24 mouse cellular contexts compared by ENCODE assay signal in genomic region chr1:180607578-180607879, GRCm38 (mm10). TPM values are rescaled to one million over a fixed set of nuclear protein-coding genes. Genes with fewer than 3 reads are reported as not detected.
A peak's percentile ranks its signal among the peaks of the same experiment; 100 is the strongest.
DNase-seq lines count a peak whose midpoint lies in the region; ATAC-seq and TF ChIP-seq lines count a peak whose summit lies in the region.
"Had no signal": no experiment of that assay in that cellular context is flagged by ENCODE, and none has a peak within 500 bp of the region (broad histone marks: within the 10 kb centered on the region; RNA-seq: fewer than 3 reads in every experiment).

No protein-coding gene starts in this region.

- WGBS in heart, embryonic 12.5 days, result 77% methylated on average over 2 of the region's 2 CpGs
- WGBS in heart, embryonic 11.5 days (ENCODE audit: insufficient replicate concordance), result 87% methylated on average over 2 of the region's 2 CpGs
- 83% methylated on average over 2 of the region's 2 CpGs for WGBS in heart, embryonic 16.5 days
- 79% methylated on average over 2 of the region's 2 CpGs for WGBS in heart, embryonic 10.5 days
- WGBS in macrophage (ENCODE audit: missing documents), result 77% methylated on average over 2 of the region's 2 CpGs
- 79% methylated on average over 2 of the region's 2 CpGs for WGBS in lung, adult 2 months

- H3K36me3 ChIP-seq in heart, embryonic 12.5 days, result peaks cover 11% of the 10 kb centered on the region
- peaks cover 2% of the 10 kb centered on the region; the same call in 1 of the 2 replicates for H3K36me3 ChIP-seq in heart, embryonic 11.5 days (ENCODE audit: control insufficient read depth, insufficient read depth, low read length)
- no peaks in the 10 kb centered on the region; the same call in 1 of the 2 replicates for H3K36me3 ChIP-seq in heart, embryonic 16.5 days (ENCODE audit: control insufficient read depth, insufficient read depth)
- H3K36me3 ChIP-seq in heart, embryonic 10.5 days, result peaks cover 14% of the 10 kb centered on the region
- H3K36me3 ChIP-seq in macrophage (ENCODE audit: inconsistent target), result no peaks in the 10 kb centered on the region

- no peak overlapping the region for H3K9ac ChIP-seq in heart, embryonic 12.5 days
- H3K9ac ChIP-seq in heart, embryonic 11.5 days (ENCODE audit: low read depth, low read length), result no peak overlapping the region
- H3K9ac ChIP-seq in heart, embryonic 16.5 days (ENCODE audit: low read length), result no peak overlapping the region
- H3K9ac ChIP-seq: embryonic facial prominence, embryonic 13.5 days; forebrain, embryonic 15.5 days had no signal

- H3K4me1 ChIP-seq in heart, embryonic 12.5 days (replicated peaks), result peaks cover 31% of the 10 kb centered on the region
- H3K4me1 ChIP-seq in heart, embryonic 11.5 days (ENCODE audit: control insufficient read depth, insufficient read depth, low read length), result peaks cover 17% of the 10 kb centered on the region
- H3K4me1 ChIP-seq in heart, embryonic 16.5 days (ENCODE audit: control insufficient read depth, insufficient read depth, low read length), result peaks cover 24% of the 10 kb centered on the region
- H3K4me1 ChIP-seq in heart, embryonic 10.5 days, result peaks cover 23% of the 10 kb centered on the region
- no peaks in the 10 kb centered on the region for H3K4me1 ChIP-seq in lung, adult 2 months (ENCODE audit: control insufficient read depth, insufficient read depth, low read length)
- H3K4me1 ChIP-seq: embryonic facial prominence, embryonic 13.5 days; forebrain, embryonic 10.5 days; forebrain, embryonic 15.5 days had no signal

- no peak for DNase-seq in heart, embryonic 10.5 days (ENCODE audit: low spot score)
- peak; percentile 19 for DNase-seq in 416B (ENCODE audit: low read depth)
- DNase-seq in lung, adult 2 months, result no peak
- no peak for DNase-seq in frontal cortex, postnatal 36 days (ENCODE audit: low spot score in 2 of 2)
- DNase-seq: adrenal gland, postnatal 14 days; cerebellum, adult 18-20 months; cerebellum, adult 9-11 months; cerebellum, postnatal 36 days; gastrocnemius, postnatal 25 days; heart, adult 11 months; kidney, adult 9 months had no signal

- no peak overlapping the region for H3K4me2 ChIP-seq in heart, embryonic 12.5 days
- H3K4me2 ChIP-seq in heart, embryonic 11.5 days, result no peak overlapping the region
- no peak overlapping the region for H3K4me2 ChIP-seq in heart, embryonic 16.5 days (ENCODE audit: low read depth, low read length)
- H3K4me2 ChIP-seq: embryonic facial prominence, embryonic 13.5 days; forebrain, embryonic 15.5 days had no signal

- H3K27ac ChIP-seq in heart, embryonic 12.5 days (ENCODE audit: poor library complexity, severe bottlenecking), result peak overlapping the region; percentile 60; the same call in 1 of the 2 replicates
- H3K27ac ChIP-seq in heart, embryonic 11.5 days (ENCODE audit: low read depth, low read length), result no peak overlapping the region
- peak overlapping the region; percentile 37 for H3K27ac ChIP-seq in heart, embryonic 16.5 days (ENCODE audit: low read length)
- H3K27ac ChIP-seq in heart, embryonic 10.5 days, result no peak overlapping the region; the same call in 1 of the 2 replicates
- H3K27ac ChIP-seq in macrophage, result peak overlapping the region; percentile 54
- H3K27ac ChIP-seq: embryonic facial prominence, embryonic 13.5 days; forebrain, embryonic 10.5 days; forebrain, embryonic 15.5 days had no signal

- no peak for ATAC-seq in heart, embryonic 12.5 days (ENCODE audit: insufficient number of reproducible peaks, low FRiP score)
- no peak for ATAC-seq in heart, embryonic 11.5 days (replicated peaks; ENCODE audit: insufficient number of reproducible peaks, low FRiP score, low TSS enrichment)
- ATAC-seq in heart, embryonic 16.5 days (replicated peaks; ENCODE audit: extremely low read depth, insufficient read depth, low FRiP score), result no peak
- ATAC-seq: activated CD4-positive, CD25-positive, alpha-beta regulatory T cell, adult 4 months; forebrain, embryonic 15.5 days; hindbrain, embryonic 16.5 days; inflammation-experienced regulatory T-cells, adult 6 months; intestine, postnatal 0 days; Patski had no signal

- no peak for TF ChIP-seq POLR2A in lung, adult 2 months (IDR thresholded peaks at IDR 0.05; ENCODE audit: borderline replicate concordance, extremely low read depth, low read depth, low read length)

- peaks cover 5% of the 10 kb centered on the region for H3K9me3 ChIP-seq in heart, embryonic 12.5 days (replicated peaks)
- H3K9me3 ChIP-seq in heart, embryonic 11.5 days (replicated peaks; ENCODE audit: control insufficient read depth, low read length), result 0 out of 2 replicates have a peak, but pooled peaks cover 2% of the 10 kb centered on the region
- H3K9me3 ChIP-seq in heart, embryonic 16.5 days (replicated peaks; ENCODE audit: control insufficient read depth, low read length), result peaks cover 5% of the 10 kb centered on the region
- 0 out of 2 replicates have a peak, but pooled peaks cover 3% of the 10 kb centered on the region for H3K9me3 ChIP-seq in heart, embryonic 10.5 days
- H3K9me3 ChIP-seq: forebrain, embryonic 15.5 days had no signal

- TF ChIP-seq CTCF in lung, adult 2 months (IDR thresholded peaks at IDR 0.05; ENCODE audit: insufficient read depth, low read length), result no peak

- H3K27me3 ChIP-seq in heart, embryonic 12.5 days (replicated peaks), result no peaks in the 10 kb centered on the region
- no peaks in the 10 kb centered on the region for H3K27me3 ChIP-seq in heart, embryonic 11.5 days (ENCODE audit: control insufficient read depth, insufficient read depth, low read length)
- H3K27me3 ChIP-seq in heart, embryonic 16.5 days (ENCODE audit: control insufficient read depth, insufficient read depth, low read length), result no peaks in the 10 kb centered on the region
- no peaks in the 10 kb centered on the region for H3K27me3 ChIP-seq in heart, embryonic 10.5 days (ENCODE audit: insufficient read depth, poor library complexity, severe bottlenecking)
- H3K27me3 ChIP-seq: CH12.LX; embryonic facial prominence, embryonic 13.5 days; forebrain, embryonic 15.5 days; Patski had no signal

- no peak overlapping the region for H3K4me3 ChIP-seq in heart, embryonic 12.5 days
- H3K4me3 ChIP-seq in heart, embryonic 11.5 days (ENCODE audit: low read depth, low read length), result no peak overlapping the region
- no peak overlapping the region for H3K4me3 ChIP-seq in heart, embryonic 16.5 days (ENCODE audit: low read length)
- no peak overlapping the region for H3K4me3 ChIP-seq in heart, embryonic 10.5 days
- H3K4me3 ChIP-seq in macrophage (ENCODE audit: inconsistent target), result no peak overlapping the region
- H3K4me3 ChIP-seq in lung, adult 2 months (replicated peaks; ENCODE audit: extremely low read depth, low read depth, low read length), result no peak overlapping the region
- H3K4me3 ChIP-seq: embryonic facial prominence, embryonic 13.5 days; forebrain, embryonic 10.5 days; forebrain, embryonic 15.5 days had no signal

- H3K79me2 ChIP-seq in macrophage (ENCODE audit: inconsistent target), result no peaks in the 10 kb centered on the region

RNA-seq across cellular contexts. Expression of gene Lin9, which starts 33.4 kb away (rescaled TPM):
- 18.5 and 19.0 TPM in 2 replicates for polyA plus RNA-seq in heart, embryonic 12.5 days (2016; fragmentation: Nextera tagmentation; extraction: Ambion mirVana)
- polyA plus RNA-seq in heart, embryonic 11.5 days (2014; fragmentation: Nextera tagmentation; extraction: Ambion mirVana), result 15.2 and 17.8 TPM in 2 replicates
- polyA plus RNA-seq in heart, embryonic 16.5 days (2015; fragmentation: Nextera tagmentation; extraction: Ambion mirVana), result 11.7 and 15.0 TPM in 2 replicates
- polyA plus RNA-seq in heart, embryonic 10.5 days (2016; fragmentation: Nextera tagmentation; extraction: Ambion mirVana), result 15.9 and 19.1 TPM in 2 replicates
- 10 to 100 TPM; 18.8 to 58.4 (median 31.6) TPM for total RNA-seq in macrophage (2018; cell fraction: chromatin; rRNA removed)
- total RNA-seq in macrophage (2018; cell fraction: cytosol; rRNA removed), result 10 to 100 TPM in 4 of 26 experiments, 1 to 10 TPM in 22; 5.3 to 10.4 (median 8.3) TPM
- total RNA-seq in macrophage (2018; cell fraction: nucleus; rRNA removed), result 10 to 100 TPM in 24 of 26 experiments, 1 to 10 TPM in 2; 9.1 to 41.2 (median 20.7) TPM
- 7.8 to 13.0 TPM (median 9.6 TPM) in 3 replicates for polyA plus RNA-seq in macrophage (2018)
- polyA plus RNA-seq in lung, adult 2 months (2012; rRNA removed), result 1.7 and 2.7 TPM in 2 replicates

RNA-seq across cellular contexts. Expression of gene Parp1, which starts 38.8 kb away (rescaled TPM):
- polyA plus RNA-seq in heart, embryonic 12.5 days (2016; fragmentation: Nextera tagmentation; extraction: Ambion mirVana), result 105 and 118 TPM in 2 replicates
- polyA plus RNA-seq in heart, embryonic 11.5 days (2014; fragmentation: Nextera tagmentation; extraction: Ambion mirVana), result 94.0 and 107 TPM in 2 replicates
- polyA plus RNA-seq in heart, embryonic 16.5 days (2015; fragmentation: Nextera tagmentation; extraction: Ambion mirVana), result 88.3 and 88.7 TPM in 2 replicates
- polyA plus RNA-seq in heart, embryonic 10.5 days (2016; fragmentation: Nextera tagmentation; extraction: Ambion mirVana), result 152 and 186 TPM in 2 replicates
- total RNA-seq in macrophage (2018; cell fraction: chromatin; rRNA removed), result 100 to 1,000 TPM in 8 of 26 experiments, 10 to 100 TPM in 18; 13.0 to 151 (median 59.1) TPM
- 10 to 100 TPM; 45.6 to 81.5 (median 63.4) TPM for total RNA-seq in macrophage (2018; cell fraction: cytosol; rRNA removed)
- 100 to 1,000 TPM in 1 of 26 experiments, 10 to 100 TPM in 25; 22.6 to 124 (median 45.1) TPM for total RNA-seq in macrophage (2018; cell fraction: nucleus; rRNA removed)
- 56.6 to 110 TPM (median 59.5 TPM) in 3 replicates for polyA plus RNA-seq in macrophage (2018)
- polyA plus RNA-seq in lung, adult 2 months (2012; rRNA removed), result 17.7 and 20.1 TPM in 2 replicates

Comparison
In these comparisons a context has a peak if more than half of its experiments do, and no peak if none do; other contexts are left out.
1. H3K27ac ChIP-seq: peak in heart, embryonic 12.5 days (single experiment), heart, embryonic 16.5 days (single experiment) and macrophage (single experiment); none in heart, embryonic 11.5 days (single experiment) and heart, embryonic 10.5 days (single experiment).